Mouse (Mus musculus) layer of hippocampus, adult 11-12 months (tissue): Measurements from ENCODE around the gene Marc2.
A peak's percentile ranks its signal among the peaks of the same experiment; 100 is the strongest.

Source experiments
- DNase-seq: peaks from one replicate; pipeline ENCODE4 v3.0.0; 2022; ENCODE audit warnings: low spot score

Marc2 gene

GRCm38 (mm10) chr1:184853922-184854321 is 7.7 kb upstream of the Marc2 start:
- DNase-seq = no peak

- DNase-seq = peak; percentile 65
Measured at GRCm38 (mm10) chr1:184853339-184853738, 7.1 kb upstream of the Marc2 start.

GRCm38 (mm10) chr1:184851741-184852618 is 5.7 kb upstream of the Marc2 start:
- DNase-seq = peak; percentile 88

GRCm38 (mm10) chr1:184851166-184851565 is 4.9 kb upstream of the Marc2 start:
- DNase-seq = no peak

- DNase-seq = no peak
Measured at GRCm38 (mm10) chr1:184846973-184847372, 722 bp upstream of the Marc2 start.

GRCm38 (mm10) chr1:184845111-184846071 is 860 bp downstream of the Marc2 start:
- DNase-seq = peak; percentile 85

DNA sequence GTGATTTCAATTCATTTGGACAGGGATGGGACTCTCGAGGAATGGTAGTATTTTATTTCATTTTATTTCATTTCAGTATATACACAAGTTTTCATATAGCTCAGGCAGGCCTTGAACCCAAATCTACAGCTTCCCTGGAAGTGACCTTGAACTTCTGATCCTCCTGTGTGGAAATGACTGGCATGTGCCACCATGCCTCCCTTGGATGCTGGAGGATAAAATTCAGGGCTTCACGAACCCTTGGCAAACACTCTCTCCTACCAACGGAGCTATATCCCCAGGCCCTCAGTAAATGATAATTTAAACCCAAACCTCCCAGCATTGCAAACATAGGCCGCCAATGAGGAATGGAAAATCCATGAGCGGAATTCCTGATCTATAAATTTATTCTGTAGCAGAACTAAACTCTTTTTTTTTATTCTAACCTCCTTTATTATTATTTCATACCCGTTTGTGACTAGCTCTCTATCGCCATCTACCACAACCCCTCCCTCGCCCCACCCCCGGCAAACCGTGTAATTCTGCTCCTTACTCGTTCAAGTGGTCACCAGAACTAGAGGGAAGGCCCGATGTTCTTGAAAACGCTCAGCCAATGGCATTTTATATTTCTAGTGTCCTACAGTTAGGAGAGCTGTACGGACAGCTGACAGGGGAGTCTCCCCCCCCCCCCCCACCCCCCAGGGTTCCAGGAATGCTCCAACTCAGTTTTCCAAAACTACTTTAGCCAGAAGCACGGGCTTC is 1.8 kb downstream of the Marc2 start:
- DNase-seq = no peak

- no peak for DNase-seq
Measured at GRCm38 (mm10) chr1:184837649-184838048, 8.6 kb downstream of the Marc2 start.

DNA sequence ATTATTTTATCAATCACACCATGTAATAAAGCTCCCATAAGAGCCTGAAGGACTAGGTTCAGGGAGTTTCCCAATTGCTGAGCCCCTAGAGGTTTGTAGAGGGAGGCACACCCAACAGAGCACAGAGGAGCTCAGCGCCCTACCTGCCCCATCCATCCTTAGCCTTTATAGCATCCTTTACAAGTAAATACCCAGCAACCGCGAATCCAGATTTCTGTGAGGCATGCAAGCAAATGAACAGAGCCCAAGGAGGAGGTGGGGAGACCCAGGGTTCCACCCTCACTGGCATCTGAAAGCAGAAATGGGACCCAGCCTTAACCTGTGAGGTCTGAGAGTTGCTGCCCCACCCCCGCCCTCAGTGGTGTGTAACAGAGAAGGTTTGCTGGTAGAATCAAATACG is 9.9 kb downstream of the Marc2 start:
- no peak for DNase-seq

GRCm38 (mm10) chr1:184833499-184833898 is 12.8 kb downstream of the Marc2 start:
- DNase-seq = no peak

DNA sequence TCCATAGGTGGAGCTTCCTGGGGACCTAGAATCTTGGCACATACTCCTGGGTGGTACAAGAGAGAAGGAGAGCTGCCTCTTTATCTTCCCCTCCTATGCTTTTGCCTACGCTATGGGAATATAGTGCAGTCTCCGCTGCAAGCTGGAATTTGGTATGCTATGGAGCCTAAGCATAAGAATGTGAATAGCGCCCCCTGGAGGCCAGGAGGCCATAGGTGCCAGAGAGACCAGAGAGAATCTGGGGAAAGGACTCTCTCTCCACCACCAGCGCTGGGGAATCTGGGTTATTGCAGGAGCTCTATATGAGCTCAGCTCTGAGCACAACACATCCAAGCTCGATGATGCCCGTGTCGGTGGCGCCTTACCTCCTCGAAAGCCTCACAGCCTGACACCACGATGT is 14.0 kb downstream of the Marc2 start:
- no peak for DNase-seq

DNA sequence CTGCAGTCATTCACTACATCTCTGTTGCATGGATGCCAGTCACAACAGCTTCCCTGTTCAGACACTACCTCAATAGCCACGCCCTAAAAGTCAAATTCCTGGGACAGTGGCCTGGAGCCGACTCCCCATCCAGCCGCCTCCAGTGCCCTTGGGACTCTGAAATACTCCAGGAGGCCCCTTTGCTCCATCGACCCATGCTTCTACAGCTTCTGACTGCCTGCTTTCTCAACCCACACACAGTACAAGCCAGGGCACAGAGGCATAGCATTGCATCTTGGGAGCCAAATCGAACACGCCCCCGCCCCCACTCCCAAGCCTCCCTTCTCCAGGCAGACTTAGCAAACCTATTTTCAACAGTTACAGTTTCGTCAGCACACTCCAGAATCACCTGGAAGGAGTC is 16.4 kb downstream of the Marc2 start:
- no peak for DNase-seq

DNA sequence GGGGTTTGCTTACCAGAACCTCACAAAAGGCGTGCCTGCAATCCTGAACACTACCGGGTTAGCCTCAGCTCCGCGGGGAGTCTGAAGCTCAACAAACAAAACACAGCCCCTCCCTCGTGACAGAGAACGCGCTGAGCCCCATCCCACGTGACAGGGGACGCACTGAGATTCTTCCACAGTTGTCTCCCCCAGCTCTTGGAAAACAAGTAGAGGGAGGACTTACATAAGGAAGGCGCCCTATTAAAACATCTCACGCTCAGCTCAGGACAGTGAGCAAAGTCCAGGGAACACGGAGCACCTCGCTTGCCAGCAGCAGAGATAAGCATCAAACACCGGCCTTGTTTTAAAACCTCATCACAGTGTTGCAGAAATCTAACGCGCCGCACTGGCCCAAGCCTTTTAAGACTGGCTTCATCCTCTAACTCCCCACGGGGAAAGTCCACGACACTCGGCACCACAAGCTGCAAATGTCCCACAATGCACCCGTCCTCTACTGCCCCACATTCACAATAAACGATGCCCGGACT is 19.0 kb downstream of the Marc2 start:
- no peak for DNase-seq

DNA sequence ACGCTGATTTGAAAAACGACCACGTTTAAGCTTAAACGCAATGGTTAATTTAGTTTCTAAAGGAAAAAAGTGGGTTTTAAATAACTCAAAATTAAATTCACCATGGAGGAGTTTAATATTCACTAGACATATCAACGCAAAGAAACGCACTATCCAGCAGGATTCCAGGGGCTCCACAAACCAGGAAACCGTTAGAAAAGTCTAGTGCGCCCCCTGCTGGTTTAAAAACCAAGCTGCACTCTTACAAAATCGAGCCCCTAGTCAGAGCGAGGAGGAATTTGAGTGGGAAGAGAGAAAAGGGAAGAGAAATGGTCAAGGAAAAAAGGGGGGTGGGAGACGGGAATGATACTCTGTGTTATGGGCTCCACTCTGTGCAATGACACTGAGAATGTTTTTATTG is 21.2 kb downstream of the Marc2 start:
- DNase-seq = no peak

DNA sequence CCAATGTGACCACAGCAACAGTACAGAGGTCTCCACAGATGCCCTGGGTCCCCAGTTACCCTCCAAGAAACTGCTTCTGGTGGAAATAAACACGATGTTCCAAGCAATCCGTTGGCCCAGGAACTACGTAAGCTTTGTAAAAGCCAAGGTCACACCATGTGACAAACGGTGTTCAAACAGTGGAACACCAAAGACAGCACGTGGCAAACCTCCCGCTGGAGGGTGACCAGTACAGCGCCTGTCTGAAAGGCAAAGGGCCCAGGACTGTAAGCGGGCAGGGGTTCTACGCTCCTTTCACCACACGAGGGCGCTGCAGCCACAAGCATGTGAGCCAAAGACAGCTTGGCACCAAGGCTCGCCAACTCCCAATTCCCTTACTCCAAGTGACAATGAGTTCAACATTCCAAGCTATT is 21.8 kb downstream of the Marc2 start:
- DNase-seq = peak; percentile 90

DNA sequence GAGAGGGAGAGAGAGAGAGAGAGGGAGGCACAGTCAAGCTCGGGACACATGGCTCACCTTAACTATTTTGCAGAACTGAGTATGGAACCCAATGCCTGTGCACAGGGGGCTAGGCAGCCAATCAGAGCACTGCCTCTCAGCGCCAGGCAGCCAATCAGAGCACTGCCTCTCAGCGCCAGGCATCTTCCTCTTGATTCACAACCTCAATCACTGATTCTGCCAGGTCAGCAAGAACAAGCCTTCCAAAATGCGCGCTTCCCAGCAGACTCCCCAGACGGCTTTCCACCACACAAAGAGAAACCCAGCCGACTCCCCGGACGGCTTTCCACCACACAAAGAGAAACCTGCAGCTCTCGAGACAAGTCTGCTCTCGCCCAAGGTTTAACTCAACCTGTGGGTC is 23.6 kb downstream of the Marc2 start:
- peak; percentile 39 for DNase-seq

- no peak for DNase-seq
Measured at GRCm38 (mm10) chr1:184817768-184818167, 28.5 kb downstream of the Marc2 start.

- DNase-seq = no peak
Measured at GRCm38 (mm10) chr1:184811716-184812250, 34.5 kb downstream of the Marc2 start.

- DNase-seq = no peak
Measured at GRCm38 (mm10) chr1:184810780-184811575, 35.3 kb downstream of the Marc2 start, which contains the start of gene Marc1. Marc1 (minus strand) TSS chr1:184811313.

GRCm38 (mm10) chr1:184809578-184810001 is 36.7 kb downstream of the Marc2 start:
- DNase-seq = no peak
